Mouse (Mus musculus): ENCODE measurements around the gene Ppp4r4.
"Not testable (repeated sequence)": the region's sequence is repeated elsewhere in the genome, so short reads cannot be mapped to it uniquely, and the experiment has no call there.

Ppp4r4 gene

DNA sequence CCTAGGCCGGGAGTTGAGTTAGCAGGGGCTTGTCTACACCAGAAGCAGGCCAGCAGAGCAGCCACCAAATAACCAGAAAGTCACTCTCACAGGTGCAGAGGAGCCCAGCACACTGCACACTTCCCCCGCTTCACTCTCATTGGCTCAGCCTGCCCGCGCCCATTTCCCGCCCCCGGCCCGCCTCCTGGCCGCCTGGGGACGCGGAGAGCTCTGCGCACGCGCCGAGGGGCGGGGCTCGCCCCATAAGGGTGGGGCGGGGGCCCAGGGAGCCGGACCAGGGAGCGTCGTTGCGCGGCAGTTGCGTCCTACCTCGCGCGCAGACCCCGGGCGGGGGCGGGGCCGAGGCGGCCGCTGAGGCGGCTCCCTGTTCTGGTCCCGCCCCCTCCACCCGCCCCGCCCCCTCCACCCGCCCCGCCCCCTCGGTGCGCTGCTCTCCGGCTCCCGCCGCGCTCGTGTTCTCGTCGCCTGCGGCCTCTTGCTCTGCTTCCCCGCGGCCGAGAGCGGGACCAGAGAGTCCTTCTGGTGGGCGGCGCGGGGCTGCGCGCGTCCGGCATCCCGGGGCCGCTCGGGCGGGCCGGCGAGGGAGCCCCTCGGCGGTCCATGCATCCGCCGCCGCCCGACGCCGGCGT lies at the start of gene Ppp4r4:
Gene Ppp4r4, plus strand, starts transcription at position 264 of the 629 bp plus-strand sequence.
- peak; percentile 91 for DNase-seq (ENCODE audit: low spot score)

DNA sequence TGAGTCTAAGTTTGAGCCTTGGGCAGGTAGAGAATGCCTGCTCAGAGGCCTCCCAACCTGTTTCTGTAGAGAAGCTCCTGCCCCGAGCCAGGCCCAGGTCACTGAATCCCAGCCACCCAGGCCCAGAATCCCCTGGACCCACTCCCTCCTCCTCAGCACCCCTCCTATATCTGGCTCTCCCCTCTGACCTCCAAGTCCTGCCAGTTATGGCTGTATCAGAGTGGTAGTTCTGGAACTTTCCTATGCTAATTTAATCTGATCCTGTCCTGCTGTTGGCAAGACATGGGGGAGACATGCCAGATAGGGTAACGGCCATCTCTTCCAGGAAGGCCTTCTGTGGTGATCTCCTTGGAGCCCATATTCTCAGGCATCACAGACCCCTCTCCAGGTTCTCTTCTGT lies 49.3 kb upstream of the Ppp4r4 start:
- DNase-seq (ENCODE audit: low spot score) = no peak

DNA sequence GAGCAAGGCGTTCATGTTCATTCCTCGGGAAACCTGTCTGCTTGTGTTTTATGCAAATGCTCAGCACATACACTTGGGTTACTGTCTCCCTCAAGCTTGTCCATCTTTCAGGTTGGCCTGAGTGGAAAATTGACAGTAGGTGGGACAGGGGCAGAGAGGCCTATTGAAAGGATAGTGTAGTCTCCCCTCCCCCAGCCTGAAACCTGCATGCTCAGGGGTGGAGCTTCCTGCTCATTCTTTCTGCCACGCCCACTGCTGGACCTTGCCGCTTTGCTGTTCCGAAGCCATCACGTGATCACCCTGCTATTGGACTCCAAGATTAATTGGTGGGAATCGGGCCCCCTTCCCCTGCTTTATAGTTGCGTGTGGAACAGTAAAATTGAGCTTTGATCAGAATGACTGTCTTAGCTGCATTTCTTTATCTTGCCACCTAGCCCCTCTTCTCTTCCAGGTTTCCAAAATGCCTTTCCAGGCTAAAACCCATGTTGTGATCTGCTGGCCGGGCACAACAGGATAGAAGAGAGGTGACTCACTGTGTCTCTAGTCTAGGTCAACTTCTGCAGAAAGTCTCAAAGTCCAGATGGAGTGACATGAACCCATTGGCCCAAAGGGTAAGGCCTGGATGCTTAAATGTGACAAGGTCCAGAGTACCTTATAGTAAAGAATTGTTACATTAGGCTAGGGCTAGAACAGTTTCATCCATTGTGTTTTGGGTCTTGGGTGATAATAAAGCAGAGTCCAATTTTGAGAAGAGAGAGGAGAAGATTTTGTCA lies 47.7 kb upstream of the Ppp4r4 start:
- not testable (repeated sequence) for DNase-seq (ENCODE audit: low spot score)

DNA sequence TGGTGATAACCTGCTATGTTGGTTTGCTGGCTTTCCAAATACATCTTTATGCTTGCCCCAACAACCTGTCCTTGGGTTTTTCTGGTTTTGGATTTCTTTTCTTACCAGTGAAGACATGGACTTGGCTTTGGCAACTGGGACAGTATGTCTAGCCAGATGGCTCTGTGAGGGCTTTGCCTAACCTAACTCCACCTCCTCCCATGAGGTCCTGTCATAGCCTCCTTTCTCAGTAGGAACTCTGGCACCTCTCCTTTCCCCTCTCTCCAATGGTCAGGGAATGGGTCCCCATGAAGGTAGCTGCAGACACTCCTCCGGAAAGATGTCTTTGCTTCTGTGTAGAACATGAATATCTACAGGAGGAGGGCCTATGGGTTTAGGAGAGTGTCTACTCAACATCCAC lies 45.4 kb upstream of the Ppp4r4 start:
- no peak for DNase-seq (ENCODE audit: low spot score)

DNA sequence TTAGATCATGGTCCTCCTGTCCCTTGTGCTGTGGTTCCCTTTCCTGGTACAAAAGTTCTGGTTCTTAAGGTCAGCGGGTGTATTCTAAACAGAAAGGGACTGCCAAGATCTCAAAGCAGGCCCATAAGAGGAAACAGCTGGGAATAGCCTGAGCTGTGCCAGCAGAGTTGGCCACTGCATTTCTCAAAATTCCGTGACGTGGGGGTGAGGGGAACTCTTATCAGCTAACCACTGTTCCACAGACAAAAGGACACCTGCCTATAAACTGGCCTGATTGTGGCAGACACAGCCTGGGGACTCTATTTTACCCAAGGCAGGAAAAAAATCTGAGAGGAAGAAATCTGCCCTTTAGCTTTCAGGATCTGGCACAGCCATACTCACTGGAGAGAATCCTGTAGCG lies 44.8 kb upstream of the Ppp4r4 start:
- no peak for DNase-seq (ENCODE audit: low spot score)

DNA sequence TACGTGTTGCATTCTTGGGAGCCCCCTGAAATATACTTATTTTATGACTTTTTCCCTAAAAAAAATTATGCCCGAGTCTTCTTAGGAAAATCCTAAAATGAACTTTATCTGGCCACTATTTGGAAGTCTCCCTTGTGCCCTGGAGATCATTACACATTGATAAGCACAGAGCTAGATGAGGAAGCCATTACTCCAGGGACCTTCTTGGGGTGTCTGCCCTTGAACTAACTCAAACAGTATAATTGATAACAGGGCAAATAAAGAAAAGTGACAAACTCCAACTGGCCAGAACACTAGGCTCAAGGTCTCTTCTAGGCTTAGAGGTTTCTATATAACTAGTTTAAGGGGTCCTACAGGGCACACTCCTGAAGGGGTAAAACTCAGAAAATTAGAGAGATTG lies 44.3 kb upstream of the Ppp4r4 start:
- no peak for DNase-seq (ENCODE audit: low spot score)

DNA sequence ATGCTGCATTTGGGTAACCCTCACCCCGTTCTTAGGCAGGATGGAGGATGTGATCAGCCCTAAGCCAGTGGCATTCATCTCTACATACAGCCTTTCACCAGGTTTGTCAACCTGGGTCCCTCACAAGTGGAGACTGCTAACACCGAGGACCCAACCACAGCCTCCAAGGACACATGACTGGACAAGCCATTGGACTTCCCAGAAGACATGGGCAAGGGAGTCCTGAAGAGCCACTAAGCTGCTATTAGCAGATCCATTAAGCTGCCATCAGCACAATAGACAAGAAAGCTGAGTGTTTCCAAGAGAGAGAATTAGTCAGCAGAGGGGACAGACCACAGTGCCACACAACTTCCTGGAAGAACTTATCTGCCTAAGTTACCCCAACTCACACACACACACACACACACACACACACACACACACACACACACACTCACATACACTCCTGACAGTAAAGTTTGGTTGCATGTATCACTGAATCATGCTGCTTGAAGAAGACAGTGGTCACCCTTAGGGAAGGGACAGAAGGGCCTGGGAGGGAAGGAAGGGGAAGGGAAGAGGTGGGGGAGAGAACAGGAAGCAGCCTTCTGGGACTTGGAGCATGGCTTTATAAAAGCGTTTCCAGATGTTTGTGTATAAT lies 40.9 kb upstream of the Ppp4r4 start:
- no peak for DNase-seq (ENCODE audit: low spot score)

DNA sequence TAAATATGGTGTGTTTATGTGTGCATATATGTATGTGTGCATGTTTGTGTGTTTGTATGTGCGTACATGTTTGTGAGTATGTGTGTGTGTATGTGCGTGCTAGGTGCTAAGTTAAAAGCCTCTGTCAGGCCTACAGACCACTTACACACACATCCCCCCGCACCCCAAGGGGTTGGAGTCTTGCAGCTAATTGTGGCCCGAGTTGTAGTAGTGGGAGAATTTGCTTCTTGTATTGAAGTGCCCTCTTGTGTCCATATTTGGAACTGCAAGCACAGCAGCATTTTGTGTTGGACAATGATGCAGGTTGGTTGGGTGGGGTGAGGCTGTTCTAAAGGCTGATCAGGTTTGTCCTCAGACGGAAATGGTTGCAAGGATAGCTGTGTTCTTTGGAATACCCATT lies 39.3 kb upstream of the Ppp4r4 start:
- peak; percentile 76 for DNase-seq (ENCODE audit: low spot score)

DNA sequence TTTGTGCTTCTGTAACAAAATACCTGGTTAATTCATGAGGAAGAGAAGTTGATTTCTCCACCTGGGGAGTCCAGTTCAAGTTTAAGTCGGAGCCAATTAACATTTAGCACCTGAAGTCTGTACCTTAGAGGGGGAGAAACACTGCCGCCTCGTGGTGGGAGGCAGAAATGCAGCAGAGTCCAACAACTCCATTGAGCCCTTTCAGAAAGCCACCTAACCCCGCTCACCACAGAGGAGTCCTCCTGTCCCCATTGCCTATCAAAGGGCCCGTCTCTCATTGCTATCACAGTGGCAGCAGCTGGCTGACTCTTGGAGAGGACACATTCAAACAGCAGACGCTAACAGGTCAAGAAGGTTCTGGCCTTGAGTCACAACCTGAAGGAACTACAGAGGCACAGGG lies 37.6 kb upstream of the Ppp4r4 start:
- DNase-seq (ENCODE audit: low spot score) = peak; percentile 66

DNA sequence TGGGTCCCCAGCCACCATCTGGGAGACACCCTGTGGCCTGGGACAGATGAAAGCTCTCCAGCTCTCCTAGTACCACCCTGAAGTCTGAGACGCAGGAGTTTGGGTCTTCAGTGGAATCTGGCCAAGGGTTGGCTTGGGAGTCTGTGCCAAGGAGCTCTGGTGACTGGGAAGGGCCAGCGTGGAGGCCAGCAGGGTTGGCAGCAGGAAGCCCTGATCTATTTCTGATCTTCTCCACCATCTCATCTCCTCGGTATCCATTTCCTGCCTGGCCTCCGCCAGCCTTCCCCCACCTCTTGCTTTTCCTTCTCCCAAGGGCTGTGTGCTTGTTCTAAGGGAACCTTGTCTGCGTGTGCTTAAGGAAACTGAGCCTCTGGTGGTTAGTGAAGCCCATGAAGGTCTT lies 33.3 kb upstream of the Ppp4r4 start:
- no peak for DNase-seq (ENCODE audit: low spot score)

DNA sequence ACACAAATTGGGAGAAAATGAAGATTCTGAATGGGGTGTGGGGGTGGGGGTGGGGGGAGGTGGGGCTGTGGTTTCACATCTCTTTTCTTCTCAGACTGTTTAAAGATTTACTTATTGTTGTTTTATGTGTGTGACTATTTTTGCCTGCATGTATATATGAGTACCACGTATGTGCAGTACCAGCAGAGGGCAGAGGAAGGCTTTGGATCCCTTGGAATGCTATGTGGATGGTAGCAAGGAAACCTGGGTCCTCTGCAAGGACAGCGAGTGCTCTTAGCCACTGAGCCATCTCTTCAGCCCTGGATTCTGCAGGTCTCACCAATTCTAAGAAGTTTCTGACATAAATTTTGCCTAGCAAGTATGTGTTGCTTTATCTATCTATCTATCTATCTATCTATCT lies 32.8 kb upstream of the Ppp4r4 start:
- no peak for DNase-seq (ENCODE audit: low spot score)

DNA sequence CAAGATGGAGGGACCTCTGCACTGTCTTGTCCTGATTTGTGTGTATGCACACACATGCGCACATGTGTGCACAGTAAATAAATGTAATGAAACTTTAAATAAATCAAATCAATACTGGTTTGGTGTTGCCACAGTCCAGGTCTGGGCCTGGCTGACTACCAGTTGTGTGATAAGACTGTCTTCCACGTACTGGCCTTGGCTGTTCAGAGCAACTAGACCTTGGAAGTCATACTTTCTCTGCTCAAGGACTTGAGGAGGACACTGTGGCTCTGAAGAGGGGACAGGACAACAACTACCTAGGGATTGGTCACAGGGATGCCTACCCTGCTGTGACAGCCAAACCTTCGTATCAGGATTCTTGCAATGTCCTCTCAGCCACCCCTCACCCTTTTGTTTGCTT lies 28.8 kb upstream of the Ppp4r4 start:
- no peak for DNase-seq (ENCODE audit: low spot score)

DNA sequence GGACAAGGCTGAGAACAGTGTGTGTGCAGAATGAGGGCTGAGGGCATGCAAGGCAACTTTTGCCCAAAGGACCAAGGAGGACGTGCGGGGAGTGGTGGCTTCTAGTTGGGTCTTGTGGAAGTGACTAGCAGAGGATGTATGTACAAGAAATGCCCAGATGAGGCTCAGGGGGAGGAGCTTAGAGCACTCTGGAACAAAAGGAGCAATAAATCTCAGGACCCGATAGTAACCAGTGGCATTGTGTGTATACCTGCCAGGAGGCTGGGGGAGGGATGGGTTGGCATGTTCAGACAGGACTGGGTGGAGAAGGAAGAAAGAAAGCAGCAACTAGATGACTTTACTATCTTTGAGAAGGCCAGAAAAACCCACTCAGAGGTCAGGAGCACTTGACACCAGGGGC lies 27.7 kb upstream of the Ppp4r4 start:
- no peak for DNase-seq (ENCODE audit: low spot score)

DNA sequence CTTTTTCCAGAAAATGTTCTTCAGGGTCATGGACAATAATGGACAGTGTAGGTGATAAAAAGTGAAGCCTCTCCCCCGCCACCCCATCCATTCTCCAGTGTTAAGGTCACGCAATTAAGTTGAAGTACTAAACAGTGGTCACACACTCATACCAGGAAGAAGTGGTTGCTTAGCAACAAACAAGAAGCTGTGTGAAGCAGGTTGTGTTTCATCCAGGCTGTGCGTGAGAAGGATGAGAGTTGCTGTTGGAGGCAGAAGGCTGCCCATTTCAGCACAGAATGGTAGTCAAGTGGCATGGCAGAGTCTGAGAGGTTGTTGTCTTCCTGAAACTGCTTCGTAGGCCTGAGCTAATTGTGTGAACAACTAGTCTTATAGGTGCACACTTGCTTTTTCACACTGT lies 23.7 kb upstream of the Ppp4r4 start:
- DNase-seq (ENCODE audit: low spot score) = no peak

DNA sequence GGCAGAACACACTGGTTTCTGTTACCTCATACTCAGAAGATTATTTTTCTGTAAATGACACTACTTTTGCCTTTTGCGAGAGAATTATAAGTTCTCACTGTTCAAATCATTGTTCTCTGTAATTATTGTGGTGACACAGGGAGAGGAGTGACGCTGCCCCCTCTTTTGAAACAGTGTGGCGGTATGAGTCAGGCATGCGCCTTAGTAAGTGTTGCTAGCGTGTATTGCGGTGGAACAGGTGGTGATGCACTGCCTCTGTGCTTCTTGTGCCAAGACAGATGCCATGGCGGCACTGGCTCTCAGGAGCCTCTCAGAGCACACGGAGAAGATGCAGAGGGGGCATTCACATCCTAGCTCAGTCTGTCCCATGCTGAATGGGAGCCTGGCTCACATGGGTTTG lies 22.2 kb upstream of the Ppp4r4 start:
- DNase-seq (ENCODE audit: low spot score) = no peak

DNA sequence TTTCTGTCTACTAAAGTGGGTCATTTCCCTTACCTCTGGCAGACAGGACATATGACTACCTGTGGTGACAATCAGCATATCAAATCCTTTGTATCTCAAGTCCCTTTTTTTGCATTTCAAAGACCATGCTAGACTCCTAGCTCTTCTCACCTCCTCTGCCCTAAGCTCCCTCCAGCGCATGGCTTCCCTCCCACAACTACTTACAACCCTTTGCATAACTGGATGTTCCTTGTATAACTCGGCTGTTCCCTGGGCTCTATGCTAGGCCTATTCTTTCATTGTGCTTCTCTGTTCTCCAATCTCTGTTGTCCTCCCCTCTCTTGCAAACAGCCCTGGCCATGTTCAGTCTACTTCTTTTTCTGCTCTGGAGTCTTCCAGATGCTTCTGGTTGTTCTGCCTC lies 20.5 kb upstream of the Ppp4r4 start:
- no peak for DNase-seq (ENCODE audit: low spot score)

DNA sequence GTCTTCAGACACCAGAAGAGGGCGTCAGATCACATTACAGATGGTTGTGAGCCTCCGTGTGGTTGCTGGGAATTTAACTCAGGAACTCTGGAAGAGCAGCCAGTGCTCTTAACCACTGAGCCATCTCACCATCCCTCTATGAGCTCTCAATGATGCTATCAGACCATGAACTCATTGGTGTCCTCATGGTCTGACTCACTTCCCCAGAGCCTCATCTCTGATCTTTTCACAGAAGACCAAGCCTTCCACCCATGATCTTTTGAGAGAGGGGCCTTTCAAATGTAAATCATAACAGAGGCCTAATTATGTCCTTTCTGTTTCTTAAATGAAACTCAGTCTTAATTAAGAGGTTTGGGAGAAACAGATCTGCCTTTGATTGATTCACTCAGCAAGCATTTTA lies 19.0 kb upstream of the Ppp4r4 start:
- DNase-seq (ENCODE audit: low spot score) = no peak

DNA sequence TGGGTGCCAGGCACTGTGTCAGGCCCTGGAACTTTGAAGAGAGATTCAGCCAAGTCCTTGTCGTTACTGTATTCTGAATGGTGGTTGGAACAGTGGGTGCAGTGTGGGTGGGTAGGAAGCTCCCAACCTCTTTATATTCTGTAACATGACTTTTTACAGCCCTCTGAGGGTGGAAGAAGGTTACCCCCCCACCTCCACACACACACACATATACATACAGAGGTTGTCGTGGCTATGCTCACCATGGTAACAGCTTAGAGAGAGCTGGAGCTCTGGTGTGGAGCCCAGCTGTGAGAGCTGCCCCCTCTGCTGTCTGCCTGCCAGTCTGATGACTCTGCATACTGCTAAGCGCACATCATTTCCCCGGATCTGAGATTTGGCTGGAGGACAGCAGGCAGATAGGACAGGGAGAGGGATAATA lies 18.6 kb upstream of the Ppp4r4 start:
- DNase-seq (ENCODE audit: low spot score) = no peak

DNA sequence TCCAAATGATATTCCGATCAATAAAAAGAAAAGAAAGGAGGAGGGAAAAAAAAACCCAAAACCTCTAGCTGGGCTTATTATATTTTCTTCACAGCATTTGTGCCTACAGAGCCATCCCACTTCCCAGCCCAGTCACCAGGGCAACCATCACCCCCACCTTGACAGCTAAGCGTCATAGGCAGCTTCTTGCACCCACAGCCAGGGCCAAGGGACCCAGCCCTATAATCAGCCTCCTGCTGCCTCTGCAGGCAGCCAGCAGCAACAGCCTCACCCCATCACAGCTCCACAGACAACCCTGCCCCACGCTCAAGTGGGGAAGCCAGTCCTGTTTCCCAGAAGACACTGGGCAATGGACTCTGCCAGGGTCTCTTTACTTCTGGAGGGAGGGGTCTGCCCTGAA lies 17.7 kb upstream of the Ppp4r4 start:
- DNase-seq (ENCODE audit: low spot score) = no peak

DNA sequence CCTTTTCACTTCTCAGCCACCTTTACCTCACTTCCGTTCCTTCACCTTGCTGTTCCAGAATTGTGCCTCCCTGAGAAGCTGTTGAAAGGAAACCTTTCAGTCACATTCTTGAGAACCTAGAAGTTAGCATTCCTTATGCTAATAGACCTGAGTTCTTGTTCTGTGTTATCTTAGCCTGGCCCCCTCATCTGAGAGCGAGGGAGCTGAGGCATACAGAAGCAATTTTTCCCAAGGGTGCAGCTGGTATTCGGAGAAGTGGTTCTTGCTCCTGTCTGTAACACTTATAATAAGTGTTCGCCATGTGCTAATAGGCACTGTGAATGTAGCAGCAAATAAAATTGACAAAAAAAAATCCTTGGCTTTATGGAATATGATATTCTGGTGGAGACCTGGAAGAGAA lies 16.4 kb upstream of the Ppp4r4 start:
- no peak for DNase-seq (ENCODE audit: low spot score)

DNA sequence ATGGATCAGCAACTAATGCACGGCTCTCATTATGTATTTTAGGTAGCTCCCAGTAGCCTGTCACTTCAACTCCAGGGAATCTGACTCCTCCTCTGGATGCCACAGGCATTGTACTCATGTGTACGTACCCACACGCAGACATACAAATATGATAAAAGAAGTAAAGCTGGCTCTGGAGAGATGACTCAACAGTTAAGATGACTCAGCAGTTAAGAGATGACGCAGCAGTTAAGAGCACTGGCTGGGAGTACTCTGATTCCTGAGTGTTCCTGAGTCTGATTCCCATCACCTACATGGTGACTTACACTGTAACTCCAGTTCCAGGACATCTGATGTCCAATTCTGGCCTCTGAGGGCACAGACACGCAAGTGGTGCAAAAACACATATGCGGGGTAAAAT lies 13.4 kb upstream of the Ppp4r4 start:
- DNase-seq (ENCODE audit: low spot score) = no peak

DNA sequence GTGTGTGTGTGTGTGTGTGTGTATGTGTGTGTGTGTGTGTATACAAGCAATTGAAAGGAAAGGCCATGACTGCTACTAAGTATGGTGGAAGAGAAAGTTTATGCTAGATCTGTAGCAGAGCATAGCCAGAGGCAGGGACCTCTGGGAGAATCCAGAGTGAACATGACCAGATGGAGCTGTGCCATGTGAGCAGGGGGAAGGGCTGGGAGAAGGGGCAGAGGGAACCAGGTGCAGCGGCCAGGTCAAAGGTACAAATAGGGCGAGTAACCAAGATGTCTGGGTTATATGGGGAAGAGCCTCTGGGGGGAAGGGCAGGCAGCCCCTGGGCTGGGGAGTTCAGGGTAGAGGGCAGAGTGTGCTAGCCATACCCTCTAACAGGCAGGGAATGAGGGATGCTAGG lies 1.5 kb upstream of the Ppp4r4 start:
- DNase-seq (ENCODE audit: low spot score) = no peak

DNA sequence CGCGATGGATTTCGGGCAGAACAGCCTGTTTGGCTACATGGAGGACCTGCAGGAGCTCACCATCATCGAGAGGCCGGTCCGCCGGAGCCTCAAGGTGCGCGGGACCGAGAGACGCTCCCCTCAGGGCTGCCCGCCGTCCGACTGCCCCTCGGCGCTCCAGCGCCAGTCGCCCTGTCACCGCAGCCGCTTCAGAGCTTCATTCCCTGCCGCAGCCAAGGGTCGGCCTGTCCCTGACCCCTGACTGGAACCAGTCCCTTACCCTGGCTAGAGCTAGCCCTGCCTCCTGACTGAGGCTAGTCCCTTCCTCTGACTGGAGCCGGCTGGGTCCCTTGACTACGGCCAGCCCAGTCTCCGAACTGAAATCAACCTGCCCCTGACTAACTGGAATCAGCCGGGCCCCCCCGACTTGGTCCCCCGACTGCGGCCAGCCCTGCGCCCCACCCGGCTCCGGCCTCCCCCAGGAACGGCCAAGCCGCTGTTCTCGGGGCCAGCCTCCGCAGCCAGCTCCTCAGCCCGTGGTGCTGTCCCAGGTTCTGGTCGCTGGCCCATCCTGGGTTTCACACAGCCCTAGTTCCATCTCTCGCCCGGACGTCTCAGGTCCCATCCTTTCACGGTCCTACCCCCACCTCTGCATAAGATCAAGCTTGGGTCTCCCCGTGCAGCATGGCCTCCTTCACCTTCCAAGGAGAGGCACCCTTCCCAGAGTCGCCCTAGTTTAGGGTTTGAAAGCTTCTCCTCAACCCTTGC lies 739 bp downstream of the Ppp4r4 start:
- peak; percentile 8 for DNase-seq (ENCODE audit: low spot score)

Measured in T-cell, adult 2 months (primary cell).